Mouse (Mus musculus): ENCODE data around the gene Hcar1. TPM values are rescaled to one million over a fixed set of nuclear protein-coding genes. Genes with fewer than 3 reads are reported as not detected.

The Hcar1 gene
- polyA plus RNA-seq, 1 experiment from 2014 or later, result 0.09 TPM

GRCm38 (mm10) chr5:123834836-123835235 lies 45.0 kb downstream of the Hcar1 start:
- H3K9ac ChIP-seq, result no peak overlapping the region
- DNase-seq (no peak), ATAC-seq (ENCODE audit: low read depth) (no peak)
- no peak overlapping the region for H3K27ac ChIP-seq
- H3K27me3 ChIP-seq, result 0 out of 2 replicates have a peak, but pooled peaks cover 6% of the 10 kb centered on the region
- H3K4me3 ChIP-seq (replicated peaks), result no peak overlapping the region
- no peaks in the 10 kb centered on the region for H3K4me1 ChIP-seq (replicated peaks)
- no peaks in the 10 kb centered on the region for H3K36me3 ChIP-seq
- no peak overlapping the region for H3K4me2 ChIP-seq
- WGBS (ENCODE audit: insufficient replicate concordance), result 61% methylated on average over 3 of the region's 3 CpGs
- no peaks in the 10 kb centered on the region for H3K9me3 ChIP-seq (replicated peaks)

GRCm38 (mm10) chr5:123832309-123832708 lies 47.5 kb downstream of the Hcar1 start:
- ATAC-seq (ENCODE audit: low read depth), result no peak
- 62% methylated on average over 7 of the region's 7 CpGs for WGBS (ENCODE audit: insufficient replicate concordance)

GRCm38 (mm10) chr5:123827659-123828091 lies 52.1 kb downstream of the Hcar1 start:
- Histone ChIP-seq H3K4me2 (no peak overlapping the region), H3K4me1 (replicated peaks) (no peaks in the 10 kb centered on the region), H3K9me3 (replicated peaks) (no peaks in the 10 kb centered on the region), H3K27ac (no peak overlapping the region), H3K4me3 (replicated peaks) (no peak overlapping the region), H3K9ac (no peak overlapping the region), H3K27me3 (no peaks in the 10 kb centered on the region), H3K36me3 (peaks cover 6% of the 10 kb centered on the region; the same call in 1 of the 2 replicates)
- DNase-seq, result no peak
- 77% methylated on average over 6 of the region's 6 CpGs for WGBS (ENCODE audit: insufficient replicate concordance)
- ATAC-seq (ENCODE audit: low read depth), result no peak

More at GRCm38 (mm10) chr5:123832309-123832708, 47.5 kb downstream of the Hcar1 start:
- DNase-seq, result no peak
- Histone ChIP-seq H3K4me3 (replicated peaks) (no peak overlapping the region), H3K4me1 (replicated peaks) (no peaks in the 10 kb centered on the region), H3K27ac (no peak overlapping the region), H3K9ac (no peak overlapping the region), H3K36me3 (no peaks in the 10 kb centered on the region), H3K9me3 (replicated peaks) (no peaks in the 10 kb centered on the region), H3K27me3 (no peaks in the 10 kb centered on the region), H3K4me2 (no peak overlapping the region)

Other genes with a start within 250 kb of the Hcar1 start
- 12.4 and 13.4 TPM in 2 replicates for gene Clip1, start 195.4 kb downstream of the Hcar1 start, polyA plus RNA-seq (2015; fragmentation: Nextera tagmentation; extraction: Ambion mirVana)
- gene Zcchc8, start 158.9 kb downstream of the Hcar1 start, polyA plus RNA-seq (2015; fragmentation: Nextera tagmentation; extraction: Ambion mirVana), result 30.7 and 42.3 TPM in 2 replicates
- 56.2 and 67.0 TPM in 2 replicates for gene Rsrc2, start 130.6 kb downstream of the Hcar1 start, polyA plus RNA-seq (2015; fragmentation: Nextera tagmentation; extraction: Ambion mirVana)
- 22.6 and 26.0 TPM in 2 replicates for gene Kntc1, start 130.3 kb downstream of the Hcar1 start, polyA plus RNA-seq (2015; fragmentation: Nextera tagmentation; extraction: Ambion mirVana)
- 0.10 and 0.16 TPM in 2 replicates for gene Hcar2, start 14.5 kb downstream of the Hcar1 start, polyA plus RNA-seq (2015; fragmentation: Nextera tagmentation; extraction: Ambion mirVana)
- 79.0 and 103 TPM in 2 replicates for gene Denr, start 27.2 kb upstream of the Hcar1 start, polyA plus RNA-seq (2015; fragmentation: Nextera tagmentation; extraction: Ambion mirVana)
- 0.92 and 1.2 TPM in 2 replicates for gene Gm43518, start 47.4 kb upstream of the Hcar1 start, polyA plus RNA-seq (2015; fragmentation: Nextera tagmentation; extraction: Ambion mirVana)
- 3.6 and 4.1 TPM in 2 replicates for gene Ccdc62, start 50.7 kb upstream of the Hcar1 start, polyA plus RNA-seq (2015; fragmentation: Nextera tagmentation; extraction: Ambion mirVana)
- 11.3 and 12.9 TPM in 2 replicates for gene Hip1r, start 93.6 kb upstream of the Hcar1 start, polyA plus RNA-seq (2015; fragmentation: Nextera tagmentation; extraction: Ambion mirVana)
- gene Vps37b, start 152.2 kb upstream of the Hcar1 start, polyA plus RNA-seq (2015; fragmentation: Nextera tagmentation; extraction: Ambion mirVana), result 16.1 and 18.0 TPM in 2 replicates
- 4.5 and 4.6 TPM in 2 replicates for gene Abcb9, start 215.8 kb upstream of the Hcar1 start, polyA plus RNA-seq (2015; fragmentation: Nextera tagmentation; extraction: Ambion mirVana)
- gene Ogfod2, start 232.3 kb upstream of the Hcar1 start, polyA plus RNA-seq (2015; fragmentation: Nextera tagmentation; extraction: Ambion mirVana), result 18.4 and 18.5 TPM in 2 replicates
- gene Arl6ip4, start 236.1 kb upstream of the Hcar1 start, polyA plus RNA-seq (2015; fragmentation: Nextera tagmentation; extraction: Ambion mirVana), result 83.3 and 84.6 TPM in 2 replicates

Data from liver, embryonic 13.5 days (tissue).